Mouse (Mus musculus) erythroblast, embryonic 14.5 days (primary cell): ENCODE measurements around the gene Cacna1c.

ENCODE experiments used
- GATA1 ChIP-seq: IDR thresholded peaks from 2 replicates; pipeline ENCODE4 v1.6.1; 2012; ENCODE audit warnings: low read length, inconsistent platforms, mixed read lengths
- TAL1 ChIP-seq: IDR thresholded peaks from 3 replicates; pipeline ENCODE4 v1.6.1; 2012; ENCODE audit warnings: low read length, inconsistent platforms, mixed read lengths

- TF ChIP-seq TAL1 (no peak), GATA1 (no peak)
Measured at GRCm38 (mm10) chr6:118852131-118852530, 344.1 kb downstream of the Cacna1c start.
